Mouse (Mus musculus): ENCODE measurements around the gene Olfr1417. TPM values are rescaled to one million over a fixed set of nuclear protein-coding genes. Genes with fewer than 3 reads are reported as not detected.

Gene Olfr1417
- polyA plus RNA-seq, 1 experiment from 2014 or later = not detected

DNA sequence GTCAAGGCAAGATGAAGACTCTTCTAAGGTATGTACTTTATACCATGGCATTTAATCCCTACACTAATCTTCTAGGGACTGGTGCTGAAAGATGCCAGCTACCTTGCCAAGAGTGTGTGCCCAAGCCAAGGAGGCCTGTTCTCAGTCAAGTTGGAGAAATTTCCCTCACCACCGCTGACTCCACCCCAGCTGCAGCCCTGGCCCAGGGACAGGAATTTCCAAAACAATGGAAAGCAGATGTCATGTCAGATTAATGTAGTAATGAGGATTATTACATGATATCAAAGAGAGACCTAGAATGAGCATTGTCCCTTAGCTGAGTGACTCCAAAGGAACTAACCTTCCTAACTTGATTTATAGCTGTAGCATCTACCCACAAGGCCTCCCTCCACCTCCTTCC, 28.2 kb downstream of the Olfr1417 start:
- DNase-seq (ENCODE audit: low spot score) = no peak

DNA sequence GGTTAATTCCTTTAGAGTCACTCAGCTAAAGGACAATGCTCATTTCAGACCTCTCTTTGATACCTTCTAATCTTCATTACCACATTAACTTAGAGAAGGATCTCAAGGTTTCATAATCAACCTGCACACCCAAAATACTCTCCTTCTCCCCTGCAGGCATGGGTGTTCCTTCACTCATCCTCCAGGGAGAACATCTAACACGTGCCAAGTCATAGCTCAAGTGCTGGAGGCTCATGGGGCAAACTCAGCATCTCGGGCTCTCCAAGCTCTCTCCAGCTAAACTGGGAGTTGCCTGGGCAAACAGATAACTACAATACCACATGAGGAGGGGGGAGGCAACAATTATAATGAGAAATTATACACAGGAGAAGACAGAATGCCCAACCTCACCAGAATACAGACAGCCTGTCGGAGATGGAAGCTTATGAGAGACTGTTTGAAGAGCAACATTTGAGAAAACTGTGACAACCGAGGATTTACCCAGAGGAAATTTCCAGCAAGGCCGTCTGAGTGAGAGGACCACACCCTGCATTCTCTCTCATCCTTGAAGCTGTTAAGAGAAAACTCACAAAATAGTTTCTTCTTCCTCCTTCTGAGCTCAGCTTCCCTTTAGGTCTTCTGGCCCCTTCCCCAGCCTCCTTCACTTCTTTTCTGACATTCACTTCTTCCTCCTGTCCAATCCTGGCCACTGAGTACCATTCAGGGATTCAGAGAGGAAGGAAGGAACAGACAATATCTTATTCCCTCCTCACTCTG, 28.8 kb downstream of the Olfr1417 start:
- no peak for DNase-seq (ENCODE audit: low spot score)

DNA sequence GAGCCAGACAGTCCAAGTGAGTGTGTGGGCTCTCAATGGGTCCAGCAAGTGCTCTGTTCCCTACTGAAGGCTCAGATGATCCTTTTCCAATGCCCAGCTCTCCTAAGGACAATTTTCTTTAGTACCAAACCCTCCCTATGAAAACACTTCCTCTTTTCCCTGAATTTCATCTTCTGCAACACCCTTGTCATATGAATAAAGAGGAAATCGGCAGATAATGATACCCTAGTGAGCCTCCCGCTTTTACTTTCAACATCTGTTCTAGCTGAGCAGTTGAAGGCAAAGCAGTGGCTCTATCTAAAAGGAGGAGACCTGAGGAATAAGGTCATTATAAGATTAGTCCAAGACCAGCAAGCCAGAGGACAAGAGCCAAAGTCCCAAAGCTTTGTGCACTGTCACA, 30.6 kb downstream of the Olfr1417 start:
- no peak for DNase-seq (ENCODE audit: low spot score)

DNA sequence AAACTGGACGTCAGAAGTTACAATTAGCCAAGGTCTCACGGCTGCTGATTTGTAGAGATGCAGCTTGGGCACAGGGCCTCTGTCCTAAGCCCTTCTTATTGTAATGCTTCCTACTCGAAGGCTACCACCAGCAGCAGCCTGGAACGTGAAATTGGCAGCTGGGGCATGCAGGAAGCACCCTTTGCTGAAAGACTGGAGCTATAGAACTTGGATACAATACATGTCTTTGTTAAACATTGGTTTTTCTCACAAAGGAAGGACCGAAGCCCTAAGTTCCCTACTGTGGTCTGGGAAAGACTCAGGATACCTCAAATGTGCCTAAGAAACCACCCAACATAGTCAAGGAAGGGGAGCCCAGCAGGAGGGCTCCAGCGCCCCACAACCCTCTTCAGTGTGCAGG, 31.2 kb downstream of the Olfr1417 start:
- no peak for DNase-seq (ENCODE audit: low spot score)

DNA sequence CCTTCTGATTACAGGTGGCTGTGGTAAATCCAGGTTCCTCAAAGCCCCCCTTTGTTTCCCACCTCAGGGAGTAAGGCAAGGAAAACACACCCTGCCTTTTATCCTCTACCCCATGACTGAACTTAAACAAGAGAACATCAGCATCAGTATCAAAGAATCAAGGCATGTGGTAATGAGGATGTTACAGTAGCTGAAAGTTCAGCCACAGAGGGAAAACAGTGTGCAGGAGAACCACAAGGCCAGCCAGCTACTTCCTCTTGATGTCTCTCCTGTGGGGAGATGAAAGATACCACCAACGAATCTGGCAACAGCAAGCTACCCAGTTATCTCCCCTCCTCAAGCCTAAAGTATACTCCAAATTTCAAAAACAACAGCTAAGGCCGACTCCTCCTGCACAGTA, 31.8 kb downstream of the Olfr1417 start:
- peak; percentile 18 for DNase-seq (ENCODE audit: low spot score)

DNA sequence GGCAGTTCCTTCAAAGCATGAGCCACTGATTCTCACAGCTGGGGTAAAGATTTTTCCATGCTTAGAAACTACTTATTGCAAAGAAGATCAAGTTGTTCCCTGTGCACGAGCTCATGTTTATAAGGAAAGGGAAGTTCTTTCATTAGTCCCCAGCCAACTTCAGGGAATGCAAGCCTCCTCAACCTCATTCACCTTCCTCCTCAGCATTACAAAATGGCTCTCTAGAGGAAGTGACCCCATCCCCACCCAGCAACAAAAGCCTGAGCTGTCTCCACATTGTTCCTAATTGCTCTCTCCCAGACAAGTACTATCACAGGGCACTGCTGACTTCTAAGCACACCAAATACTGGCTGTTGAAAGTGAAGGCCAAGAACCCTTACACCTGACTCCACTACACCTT, 34.6 kb downstream of the Olfr1417 start:
- no peak for DNase-seq (ENCODE audit: low spot score)

DNA sequence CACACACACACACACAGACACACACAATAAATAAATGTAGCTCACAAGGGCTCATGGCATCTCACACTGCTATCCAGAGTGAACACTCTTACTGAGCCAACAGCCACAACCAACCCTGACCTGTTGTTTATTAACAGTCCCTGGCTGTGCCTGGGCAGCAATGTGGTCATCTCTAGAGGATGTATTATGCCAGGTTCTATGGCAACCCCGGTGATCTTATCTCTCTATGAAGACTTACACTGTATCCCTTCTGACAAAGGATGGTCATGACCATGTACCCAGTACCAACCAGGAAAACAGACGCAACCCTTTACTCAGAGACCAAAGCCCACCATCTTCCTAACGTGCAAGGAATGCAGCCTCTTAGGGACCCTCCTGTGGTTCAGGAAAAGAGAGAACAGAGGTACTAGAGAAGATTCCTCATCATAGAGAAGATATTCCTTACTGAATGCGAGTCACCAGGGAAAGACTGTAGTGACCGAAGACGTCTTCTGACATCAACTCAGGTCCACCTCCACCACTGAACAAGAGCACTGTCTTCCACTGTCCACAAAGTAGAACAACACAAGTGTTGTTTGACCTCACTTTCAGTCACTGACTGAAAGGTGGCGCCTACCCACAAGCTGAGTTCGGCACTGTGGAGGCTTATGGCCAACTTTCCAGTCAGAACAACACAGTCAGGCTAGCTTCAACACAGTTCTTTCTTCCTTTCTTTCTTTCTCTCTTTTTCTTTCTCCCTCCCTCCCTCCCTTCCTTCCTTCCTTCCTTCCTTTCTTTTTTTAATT, 38.3 kb downstream of the Olfr1417 start:
- DNase-seq (ENCODE audit: low spot score) = no peak

DNA sequence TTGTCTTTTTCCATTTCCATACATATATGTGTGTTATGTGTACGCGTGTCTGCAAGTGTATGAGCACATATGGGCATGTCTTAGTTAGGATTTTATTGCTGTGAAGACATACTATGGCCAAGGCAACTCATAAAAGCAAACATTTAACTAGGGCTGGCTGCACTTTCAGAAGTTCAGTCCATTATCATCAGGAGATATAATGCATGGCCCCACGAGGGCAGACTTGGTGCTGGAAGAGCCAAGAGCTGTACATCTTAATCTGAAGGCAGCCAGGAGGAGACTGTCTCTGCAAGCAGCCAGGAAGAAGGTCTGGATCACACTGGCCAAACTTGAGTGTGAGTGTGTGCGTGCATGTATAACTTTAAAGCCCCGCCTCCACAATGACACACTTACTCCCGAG, 44.6 kb downstream of the Olfr1417 start:
- no peak for DNase-seq (ENCODE audit: low spot score)

DNA sequence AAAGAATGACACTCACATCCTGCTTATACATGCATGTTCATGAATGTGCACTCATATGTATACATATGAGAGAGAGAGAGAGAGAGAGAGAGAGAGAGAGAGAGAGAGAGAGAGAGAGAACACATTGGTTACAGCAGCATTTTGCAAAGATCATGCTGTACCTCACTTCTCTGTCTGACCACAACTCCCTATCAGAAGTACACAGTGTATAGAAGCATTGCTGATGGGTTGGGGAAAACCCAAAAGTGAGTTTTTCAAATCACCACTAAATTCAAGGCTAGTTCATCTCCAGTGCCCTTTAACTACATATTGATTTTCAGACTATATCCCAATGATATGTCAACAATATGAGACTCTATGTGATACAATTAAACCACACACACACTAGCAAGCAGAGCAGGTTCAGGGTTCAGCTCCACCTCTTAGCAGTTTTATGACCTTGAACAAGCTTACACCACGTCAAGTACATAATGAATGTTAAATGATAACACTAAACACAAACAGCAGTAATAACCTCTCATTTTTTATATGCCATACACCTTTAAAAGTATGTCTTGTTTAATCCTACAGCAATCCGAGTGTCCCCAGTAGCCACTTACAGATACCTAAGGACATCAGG, 45.2 kb downstream of the Olfr1417 start:
- DNase-seq (ENCODE audit: low spot score) = no peak

DNA sequence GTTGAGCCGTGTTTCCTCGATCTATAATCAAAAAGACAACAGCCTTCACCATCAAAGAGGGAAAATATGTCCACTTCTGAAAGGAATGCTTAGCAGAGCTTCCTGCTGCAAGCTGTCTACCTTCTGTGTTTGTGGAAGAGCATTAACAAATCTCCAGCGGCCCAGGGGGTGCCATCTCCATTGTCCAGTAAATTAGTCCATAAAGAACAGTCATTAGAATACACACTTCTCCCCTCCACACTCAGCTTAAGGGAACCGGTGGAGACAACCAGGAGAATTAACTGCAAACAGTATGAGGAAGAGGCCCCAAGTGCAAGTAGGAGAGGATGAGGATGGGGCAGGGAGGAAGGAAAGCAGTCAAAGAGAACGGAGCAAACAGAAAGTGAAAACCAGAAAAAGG, 47.2 kb downstream of the Olfr1417 start:
- DNase-seq (ENCODE audit: low spot score) = no peak

DNA sequence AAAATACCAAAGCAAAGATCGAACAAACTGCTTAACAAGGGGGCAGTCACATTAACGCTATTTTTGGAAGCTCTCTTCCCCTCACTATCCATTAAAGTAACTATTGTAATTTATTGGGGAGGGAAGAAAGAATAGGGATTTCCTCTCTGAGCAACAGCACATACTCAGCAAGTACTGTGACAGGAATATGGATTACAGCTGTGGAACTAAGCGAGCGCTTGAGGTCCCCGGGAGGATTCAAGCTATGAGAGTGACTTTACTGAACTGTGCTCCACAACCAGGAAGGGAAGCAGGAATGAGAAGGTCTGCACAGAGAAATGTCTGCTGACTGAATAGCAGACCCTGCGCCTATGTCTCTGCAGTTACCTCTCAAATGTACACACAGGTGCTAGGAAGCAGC, 50.1 kb downstream of the Olfr1417 start:
- no peak for DNase-seq (ENCODE audit: low spot score)

DNA sequence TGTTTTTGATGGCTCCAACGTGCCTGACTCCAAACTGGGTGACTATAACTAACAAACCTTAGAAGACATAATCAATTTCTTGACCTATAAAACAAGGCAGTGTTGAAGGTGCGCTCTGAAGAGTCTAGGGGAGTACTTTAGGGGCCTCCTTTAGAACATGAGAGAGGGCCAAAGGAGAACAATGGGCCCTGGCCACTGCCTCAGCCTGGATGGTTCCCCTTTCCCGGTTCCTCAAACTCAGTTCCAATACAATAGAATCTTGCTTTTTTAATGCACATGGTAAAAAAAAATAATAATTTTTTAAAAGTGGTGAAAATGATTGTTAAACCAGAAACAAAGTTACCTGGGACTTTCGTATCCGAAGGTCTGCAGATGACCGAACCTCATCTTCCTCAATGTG, 51.2 kb downstream of the Olfr1417 start:
- DNase-seq (ENCODE audit: low spot score) = no peak

DNA sequence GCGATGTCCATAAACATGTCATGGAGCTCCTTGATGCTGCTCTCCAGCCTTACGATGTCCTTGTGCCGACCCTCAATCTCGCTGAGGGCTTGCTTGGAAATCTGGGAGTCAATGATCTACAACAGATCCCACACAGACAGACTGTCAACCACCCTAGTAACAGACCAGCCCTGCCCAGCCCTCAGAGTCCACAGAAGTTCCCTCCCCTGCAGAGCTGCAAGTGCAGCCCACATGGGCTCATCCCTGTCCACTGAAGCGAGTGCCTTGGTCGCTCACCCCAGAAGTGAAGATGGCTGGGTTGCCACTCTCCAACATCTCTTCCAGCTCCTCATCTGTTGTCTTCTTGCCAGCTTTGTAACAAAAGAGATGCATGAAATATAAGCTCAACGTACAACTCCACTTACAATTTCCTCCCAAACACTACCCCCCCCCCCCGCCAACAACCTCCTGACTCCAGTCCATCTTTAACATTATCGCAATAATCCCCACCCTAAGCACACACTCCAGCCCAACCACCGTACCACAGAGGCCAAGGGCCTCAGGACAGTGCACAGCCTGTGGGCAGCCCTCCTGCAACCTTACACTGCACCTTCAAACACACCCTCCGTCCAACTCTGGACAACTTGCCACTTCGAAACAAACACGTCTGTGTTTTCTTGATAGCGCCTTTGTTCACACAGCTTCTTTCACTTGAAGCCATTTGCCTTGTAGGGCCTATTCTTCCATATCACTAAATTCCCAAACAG, 53.4 kb downstream of the Olfr1417 start:
- DNase-seq (ENCODE audit: low spot score) = no peak

DNA sequence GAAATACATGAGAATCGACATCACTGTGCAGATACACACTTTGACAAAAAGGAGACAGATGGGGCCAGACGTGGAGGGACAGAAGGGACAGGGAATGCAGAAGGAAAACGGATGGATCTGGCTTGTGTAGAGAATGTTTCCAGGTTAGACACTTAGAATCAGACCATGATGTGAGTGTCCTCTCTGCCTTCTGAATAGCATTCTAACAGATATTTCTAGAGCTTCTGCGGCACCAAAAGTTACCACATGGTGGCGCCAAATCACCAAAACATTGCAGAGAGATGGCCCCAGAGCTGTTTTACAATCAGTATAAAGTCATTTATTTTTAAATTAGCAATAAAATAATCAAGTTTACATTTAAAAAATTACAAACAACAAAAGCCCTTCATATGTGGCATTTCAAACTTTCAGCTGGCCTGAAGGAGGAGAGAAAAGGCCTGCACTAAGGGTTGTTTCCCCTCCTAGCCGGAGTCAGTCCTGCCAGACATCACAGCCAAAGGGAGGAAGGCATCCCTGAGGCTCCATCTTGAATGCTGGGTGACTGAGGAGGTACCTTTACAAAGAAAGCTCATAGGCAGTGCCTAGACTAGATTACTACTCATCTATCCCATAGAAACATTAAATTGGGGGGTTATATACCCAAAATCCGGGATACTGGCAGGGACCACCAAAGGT, 61.7 kb downstream of the Olfr1417 start:
- DNase-seq (ENCODE audit: low spot score) = peak; percentile 58

Other genes starting within 250 kb of the Olfr1417 start
- gene Ms4a6d, start 234.4 kb downstream of the Olfr1417 start, polyA plus RNA-seq (2015; fragmentation: Nextera tagmentation; extraction: Ambion mirVana) = 7.6 and 8.7 TPM in 2 replicates
- gene Ms4a2, start 215.5 kb downstream of the Olfr1417 start, polyA plus RNA-seq (2015; fragmentation: Nextera tagmentation; extraction: Ambion mirVana) = 0.17 TPM in 1 of 2 replicates, not detected in the other
- 0.32 and 0.49 TPM in 2 replicates for gene Ms4a3, start 198.4 kb downstream of the Olfr1417 start, polyA plus RNA-seq (2015; fragmentation: Nextera tagmentation; extraction: Ambion mirVana)
- gene Oosp2, start 178.7 kb downstream of the Olfr1417 start, polyA plus RNA-seq (2015; fragmentation: Nextera tagmentation; extraction: Ambion mirVana) = not detected in 2 replicates
- 0.24 and 0.56 TPM in 2 replicates for gene Oosp1, start 148.1 kb downstream of the Olfr1417 start, polyA plus RNA-seq (2015; fragmentation: Nextera tagmentation; extraction: Ambion mirVana)
- not detected in 2 replicates for gene Oosp3, start 142.2 kb downstream of the Olfr1417 start, polyA plus RNA-seq (2015; fragmentation: Nextera tagmentation; extraction: Ambion mirVana)
- 0.18 TPM in 1 of 2 replicates, not detected in the other for gene Gif, start 91.7 kb downstream of the Olfr1417 start, polyA plus RNA-seq (2015; fragmentation: Nextera tagmentation; extraction: Ambion mirVana)
- 52.1 and 54.3 TPM in 2 replicates for gene Mrpl16, start 68.8 kb downstream of the Olfr1417 start, polyA plus RNA-seq (2015; fragmentation: Nextera tagmentation; extraction: Ambion mirVana)
- gene Stx3, start 19.8 kb downstream of the Olfr1417 start, polyA plus RNA-seq (2015; fragmentation: Nextera tagmentation; extraction: Ambion mirVana) = 4.4 and 4.8 TPM in 2 replicates
- not detected in 2 replicates for gene Olfr1418, start 21.8 kb upstream of the Olfr1417 start, polyA plus RNA-seq (2015; fragmentation: Nextera tagmentation; extraction: Ambion mirVana)
- not detected in 2 replicates for gene Olfr1419, start 35.9 kb upstream of the Olfr1417 start, polyA plus RNA-seq (2015; fragmentation: Nextera tagmentation; extraction: Ambion mirVana)
- not detected in 2 replicates for gene Olfr1420, start 47.3 kb upstream of the Olfr1417 start, polyA plus RNA-seq (2015; fragmentation: Nextera tagmentation; extraction: Ambion mirVana)
- 12.5 and 13.1 TPM in 2 replicates for gene Patl1, start 73.2 kb upstream of the Olfr1417 start, polyA plus RNA-seq (2015; fragmentation: Nextera tagmentation; extraction: Ambion mirVana)
- gene Osbp, start 126.7 kb upstream of the Olfr1417 start, polyA plus RNA-seq (2015; fragmentation: Nextera tagmentation; extraction: Ambion mirVana) = 5.4 and 6.5 TPM in 2 replicates
- gene Olfr1423, start 202.1 kb upstream of the Olfr1417 start, polyA plus RNA-seq (2015; fragmentation: Nextera tagmentation; extraction: Ambion mirVana) = not detected in 2 replicates
- not detected in 2 replicates for gene Olfr1424, start 223.5 kb upstream of the Olfr1417 start, polyA plus RNA-seq (2015; fragmentation: Nextera tagmentation; extraction: Ambion mirVana)
- gene Olfr1425, start 238.5 kb upstream of the Olfr1417 start, polyA plus RNA-seq (2015; fragmentation: Nextera tagmentation; extraction: Ambion mirVana) = not detected in 2 replicates

All from thymus, postnatal 0 days (tissue).